Mouse (Mus musculus) gastrocnemius, postnatal 36 days (tissue): ENCODE results near the gene Tsnax. TPM values are rescaled to one million over a fixed set of nuclear protein-coding genes. Genes with fewer than 3 reads are reported as not detected.

Experiments used
- DNase-seq, 2 experiments: peaks; one replicate each; pipeline ENCODE4 v3.0.0; 2022
- intact Hi-C: fragments of 180-260 bp; cut with DNase I; formaldehyde crosslinking; loops from one replicate; pipeline ENCODE4 v1.15.1; 2025
- microRNA-seq, 2 experiments: library from miRNA; unstranded; fragments of <30 nt; microRNA quantifications; one replicate each; pipeline ENCODE4 v1.2.0; 2021
- total RNA-seq, 2 experiments: library from RNA; stranded (reverse); gene quantifications; 2 replicates each; pipeline ENCODE4 v1.2.3; 2021

Gene Tsnax
- total RNA-seq, 2 experiments from 2014 or later, result 62.3 to 68.5 TPM

DNA sequence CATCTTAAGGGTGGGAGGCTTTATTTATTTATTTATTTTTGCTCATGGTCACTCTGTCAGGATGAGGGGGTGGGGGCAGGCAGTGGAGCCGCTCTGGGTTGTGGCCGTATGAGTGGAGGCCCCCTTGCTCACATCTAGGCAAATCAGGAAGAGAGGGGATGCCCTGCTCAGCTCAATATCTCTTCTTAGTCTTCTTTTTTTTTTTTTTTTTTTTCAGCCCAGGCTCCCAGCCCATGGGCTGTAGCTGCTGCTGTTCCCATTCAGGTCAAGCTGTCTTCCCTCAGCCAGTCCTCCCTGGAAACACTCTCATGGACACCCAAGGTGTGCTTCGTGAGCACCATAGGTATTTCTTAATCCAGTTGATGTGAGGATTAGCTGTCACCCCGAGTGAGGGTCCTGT, 62.6 kb downstream of the Tsnax start:
- no peak for DNase-seq
- intact Hi-C loops, result no loop called here

DNA sequence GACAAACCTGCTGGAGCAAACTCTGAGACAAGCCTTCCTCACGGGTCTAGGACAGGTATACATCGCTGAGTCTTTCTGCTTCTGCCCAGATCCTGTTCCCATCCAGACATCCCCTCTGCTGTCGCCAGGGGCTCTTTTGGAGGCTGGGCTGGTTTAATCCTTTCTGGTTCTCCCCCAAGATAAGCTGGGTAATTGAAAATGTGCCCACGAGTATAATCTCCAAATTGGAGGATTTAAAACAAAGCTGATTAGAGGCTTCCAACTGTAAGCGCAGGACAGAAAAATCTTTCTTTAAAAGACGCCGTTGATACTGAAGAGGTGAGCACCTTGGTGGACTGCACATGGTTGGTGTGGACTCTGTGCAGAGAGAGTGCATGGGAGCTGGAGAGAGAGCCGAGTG, 64.5 kb downstream of the Tsnax start:
- DNase-seq, result no peak
- intact Hi-C loops, result no loop called here

DNA sequence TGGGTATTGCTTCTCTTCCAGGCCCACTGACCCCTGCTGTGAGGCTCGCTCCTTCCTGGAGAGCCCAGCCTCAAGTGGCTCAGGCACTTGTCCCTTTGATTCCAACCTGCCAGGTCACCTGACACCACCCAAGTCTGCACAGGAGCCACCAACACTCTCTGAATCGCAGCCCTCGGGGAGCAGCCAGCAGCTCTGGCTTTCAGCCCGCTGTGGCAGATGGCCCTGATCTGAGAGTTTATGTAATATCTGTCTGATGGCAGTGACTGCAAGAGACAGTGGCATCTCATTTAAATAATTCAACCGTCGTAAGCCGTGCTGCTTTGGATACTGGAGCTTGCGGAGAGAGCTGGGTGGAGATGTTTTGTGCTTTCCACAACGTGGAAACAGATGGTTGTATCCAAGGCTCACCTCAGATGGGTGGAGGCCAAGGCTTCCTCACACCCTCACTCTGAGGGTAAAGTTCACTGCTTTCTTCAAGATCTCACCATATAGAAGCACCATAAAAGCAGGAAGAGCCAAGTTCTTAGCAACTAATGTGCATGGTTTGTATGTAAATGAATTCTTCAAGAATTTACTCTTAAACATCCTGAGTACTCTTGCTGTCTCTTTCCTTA, 66.1 kb downstream of the Tsnax start:
- peak; percentile 65 to 74 for DNase-seq
- intact Hi-C loops, result no loop called here

DNA sequence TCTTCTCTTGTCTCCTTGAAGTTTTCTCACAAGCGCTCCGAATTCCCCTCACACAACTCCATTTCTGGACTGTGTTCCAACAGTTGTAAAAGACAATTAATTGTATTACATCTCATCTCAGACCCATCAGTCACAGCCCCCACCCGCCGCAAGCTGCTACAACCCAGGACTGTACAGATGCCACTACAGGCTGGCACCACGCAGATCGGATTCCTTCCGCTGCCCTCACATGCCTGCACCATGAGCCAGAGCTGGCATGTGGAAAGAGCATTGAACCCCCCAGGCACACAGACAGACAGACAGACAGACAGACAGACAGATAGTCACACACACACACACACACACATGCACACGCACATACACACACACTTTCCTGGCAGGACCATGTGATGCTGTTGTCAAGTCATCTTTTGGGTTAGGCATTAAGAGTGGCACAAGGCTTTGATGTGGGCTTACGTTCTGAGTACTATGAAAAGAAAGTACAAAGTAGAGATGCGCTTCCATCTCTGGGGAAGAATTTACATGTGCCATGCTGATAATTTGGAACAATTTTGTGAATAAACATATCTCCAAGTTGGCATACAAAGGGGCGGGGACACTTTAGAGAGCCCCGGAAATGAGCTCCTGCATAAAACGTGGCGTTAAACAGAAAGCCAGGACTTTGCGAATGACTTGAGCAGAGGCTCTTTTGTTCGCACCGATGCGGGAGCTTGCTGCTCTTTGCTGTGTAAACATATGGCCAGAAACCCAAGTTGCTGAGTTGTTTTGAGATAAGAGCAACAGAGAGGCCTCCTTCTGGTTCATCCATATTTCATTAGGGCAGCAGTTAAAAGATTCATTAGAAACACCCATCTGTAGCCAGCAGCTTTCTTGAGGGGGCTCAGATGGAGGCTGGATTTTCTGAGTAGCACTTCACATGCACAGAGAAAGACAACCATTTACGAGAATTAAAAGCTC, 67.9 kb downstream of the Tsnax start:
- intact Hi-C loops, result no loop called here
- no peak for DNase-seq

DNA sequence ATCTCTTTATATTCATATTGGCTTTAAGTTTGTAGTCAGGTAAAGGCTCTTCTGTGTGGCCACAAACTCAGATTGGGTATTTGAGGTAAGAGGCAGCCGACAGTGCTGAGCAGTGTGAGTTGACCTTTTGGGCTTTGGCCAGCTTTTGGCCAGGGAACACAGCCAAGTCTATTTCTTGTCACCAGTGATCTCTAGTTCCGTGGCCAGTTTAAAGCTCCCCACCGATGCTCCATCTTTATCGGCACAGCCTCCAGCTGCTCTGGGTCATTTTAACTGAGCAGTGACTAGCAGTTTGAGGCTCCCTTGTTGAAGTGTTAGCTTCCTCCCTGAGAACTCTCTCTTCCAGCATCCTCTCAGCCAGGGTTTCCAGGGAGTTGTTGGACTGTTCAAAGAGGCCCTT, 70.9 kb downstream of the Tsnax start:
- peak; percentile 54 to 67 for DNase-seq
- intact Hi-C loops, result no loop called here

Small RNAs within 50 kb of the gene (microRNA-seq; reads per million reads assigned to microRNA genes)
- gene Gm22197, result 0 reads per million in 2 experiments

Other genes starting within 250 kb of the Tsnax start
- gene Trim67, start 219.9 kb upstream of the Tsnax start, total RNA-seq, result under 1 TPM; 0.05 to 0.35 TPM
- 100 to 1,000 TPM; 146 to 148 TPM for gene Gnpat, start 150.0 kb upstream of the Tsnax start, total RNA-seq
- gene 2810004N23Rik, start 149.9 kb upstream of the Tsnax start, total RNA-seq, result 10 to 100 TPM; 25.5 to 27.5 TPM
- 1 to 10 TPM; 6.3 to 8.0 TPM for gene Exoc8, start 115.3 kb upstream of the Tsnax start, total RNA-seq
- 1 to 10 TPM; 5.0 to 6.9 TPM for gene Sprtn, start 115.1 kb upstream of the Tsnax start, total RNA-seq
- gene Egln1, start 63.7 kb upstream of the Tsnax start, total RNA-seq, result 100 to 1,000 TPM; 140 to 151 TPM
- under 1 TPM; 0.82 to 0.99 TPM for gene Disc1, start 41.2 kb downstream of the Tsnax start, total RNA-seq